Mouse (Mus musculus) limb, embryonic 14.5 days (tissue): ENCODE measurements around the gene Cks2. TPM values are rescaled to one million over a fixed set of nuclear protein-coding genes. Genes with fewer than 3 reads are reported as not detected.

Experiments used
- ATAC-seq: fragments of 200-750 bp; cut with Nextera tagmentation; 2 replicates; pipeline ENCODE4 v1.8.0; 2017; ENCODE audit warnings: low read depth, moderate number of reproducible peaks, moderate TSS enrichment; ENCODE audit not compliant: low FRiP score
- DNase-seq: peaks from one replicate; pipeline ENCODE4 v3.0.0-alpha.2; 2015; ENCODE audit warnings: low spot score
- H3K27ac ChIP-seq: fragments of 300-500 bp; sonication (generic); replicated peaks from 2 replicates; pipeline ENCODE4 v1.5.1; 2014; ENCODE audit warnings: low read depth, mild to moderate bottlenecking, low read length, moderate library complexity, mixed read lengths
- H3K27me3 ChIP-seq: fragments of 300-500 bp; sonication (generic); 2 replicates; pipeline ENCODE4 v1.6.1; 2014; ENCODE audit warnings: low read length, mixed read lengths; ENCODE audit not compliant: control insufficient read depth, insufficient read depth
- H3K36me3 ChIP-seq: fragments of 300-500 bp; sonication (generic); 2 replicates; pipeline ENCODE4 v1.6.1; 2014; ENCODE audit warnings: mild to moderate bottlenecking, low read length, moderate library complexity, mixed read lengths; ENCODE audit not compliant: control insufficient read depth, insufficient read depth
- H3K4me1 ChIP-seq: fragments of 300-500 bp; sonication (generic); 2 replicates; pipeline ENCODE4 v1.6.1; 2014; ENCODE audit warnings: antibody characterized with exemption, low read length, mixed read lengths; ENCODE audit not compliant: control insufficient read depth, insufficient read depth
- H3K4me2 ChIP-seq: fragments of 300-500 bp; sonication (generic); replicated peaks from 2 replicates; pipeline ENCODE4 v1.6.1; 2014; ENCODE audit warnings: low read depth, mild to moderate bottlenecking, low read length, moderate library complexity; ENCODE audit not compliant: severe bottlenecking
- H3K4me3 ChIP-seq: fragments of 300-500 bp; sonication (generic); replicated peaks from 2 replicates; pipeline ENCODE4 v1.5.1; 2014; ENCODE audit warnings: low read length
- H3K9ac ChIP-seq: fragments of 300-500 bp; sonication (generic); 2 replicates; pipeline ENCODE4 v1.6.1; 2014; ENCODE audit warnings: mild to moderate bottlenecking, low read depth, low read length, moderate library complexity; ENCODE audit not compliant: severe bottlenecking
- H3K9me3 ChIP-seq: fragments of 300-500 bp; sonication (generic); 2 replicates; pipeline ENCODE4 v1.6.1; 2016; ENCODE audit warnings: low read length; ENCODE audit not compliant: control insufficient read depth
- POLR2A ChIP-seq: fragments of 200-500 bp; IDR thresholded peaks from 2 replicates; pipeline ENCODE4 v1.8.0; 2012; ENCODE audit warnings: inconsistent platforms, mild to moderate bottlenecking, moderate library complexity, borderline replicate concordance; ENCODE audit not compliant: insufficient read depth, insufficient read length; ENCODE audit errors: extremely low read depth
- WGBS: fragments of 180-500 bp; shearing (Covaris S2); extraction: QIAGEN DNeasy Blood & Tissue Kit; methylation state at CpG from one replicate; pipeline ENCODE4 v1.1.7; 2014; 5-methylcytosine and 5-hydroxymethylcytosine counted together
- polyA plus RNA-seq, 2 experiments: library from polyadenylated mRNA; depleted of rRNA in 1 of 2; stranded (reverse) in 1 of 2; unstranded in 1 of 2; fragments of >200 nt; fragmentation: Nextera tagmentation in 1 of 2; extraction: Ambion mirVana in 1 of 2; gene quantifications; 2 replicates each; pipeline versions ENCODE4 v1.2.1 to v1.2.3; 2012 to 2014

Cks2 gene
- polyA plus RNA-seq, 2 experiments, result 160 to 285 TPM

- no peak for DNase-seq
- peaks cover 48% of the 10 kb centered on the region for H3K36me3 ChIP-seq
- no peak overlapping the region for H3K9ac ChIP-seq
- no peaks in the 10 kb centered on the region for H3K27me3 ChIP-seq
- no peak overlapping the region for H3K4me3 ChIP-seq
- no peak overlapping the region for H3K4me2 ChIP-seq
- no peak overlapping the region for H3K27ac ChIP-seq
- TF ChIP-seq POLR2A, result no peak
- 91% methylated on average over 6 of the region's 6 CpGs for WGBS
- H3K9me3 ChIP-seq, result no peaks in the 10 kb centered on the region
- ATAC-seq, result no peak
- peaks cover 3% of the 10 kb centered on the region; the same call in 1 of the 2 replicates for H3K4me1 ChIP-seq
Measured at GRCm38 (mm10) chr13:51653159-51653558, 8.1 kb downstream of the Cks2 start.

- DNase-seq (no peak), ATAC-seq (no peak)
- H3K27ac ChIP-seq, result no peak overlapping the region
- H3K4me2 ChIP-seq, result no peak overlapping the region
- no peak overlapping the region for H3K4me3 ChIP-seq
- TF ChIP-seq POLR2A, result no peak
- H3K9me3 ChIP-seq, result no peaks in the 10 kb centered on the region
- peaks cover 3% of the 10 kb centered on the region; the same call in 1 of the 2 replicates for H3K4me1 ChIP-seq
- H3K27me3 ChIP-seq, result no peaks in the 10 kb centered on the region
- H3K36me3 ChIP-seq, result peaks cover 56% of the 10 kb centered on the region
- H3K9ac ChIP-seq, result no peak overlapping the region
- WGBS, result 96% methylated on average over 9 of the region's 9 CpGs
Measured at GRCm38 (mm10) chr13:51653961-51654360, 8.9 kb downstream of the Cks2 start.

GRCm38 (mm10) chr13:51656516-51657235 is 11.6 kb downstream of the Cks2 start:
- Histone ChIP-seq H3K36me3 (peaks cover 75% of the 10 kb centered on the region), H3K27ac (no peak overlapping the region), H3K4me2 (no peak overlapping the region), H3K4me1 (no peaks in the 10 kb centered on the region), H3K9ac (no peak overlapping the region), H3K9me3 (no peaks in the 10 kb centered on the region), H3K4me3 (no peak overlapping the region), H3K27me3 (no peaks in the 10 kb centered on the region)
- ATAC-seq, result no peak
- 91% methylated on average over 13 of the region's 13 CpGs for WGBS
- DNase-seq, result no peak
- TF ChIP-seq POLR2A, result no peak

GRCm38 (mm10) chr13:51658094-51658493 is 13.1 kb downstream of the Cks2 start:
- TF ChIP-seq POLR2A, result no peak
- WGBS, result 88% methylated on average over 3 of the region's 3 CpGs
- Histone ChIP-seq H3K4me2 (no peak overlapping the region), H3K36me3 (peaks cover 85% of the 10 kb centered on the region), H3K9me3 (no peaks in the 10 kb centered on the region), H3K27ac (no peak overlapping the region), H3K27me3 (no peaks in the 10 kb centered on the region), H3K9ac (no peak overlapping the region), H3K4me1 (no peaks in the 10 kb centered on the region), H3K4me3 (no peak overlapping the region)
- ATAC-seq (no peak), DNase-seq (no peak)

- Histone ChIP-seq H3K27ac (no peak overlapping the region), H3K4me1 (no peaks in the 10 kb centered on the region), H3K9me3 (no peaks in the 10 kb centered on the region), H3K36me3 (peaks cover 89% of the 10 kb centered on the region), H3K27me3 (no peaks in the 10 kb centered on the region), H3K4me3 (no peak overlapping the region), H3K9ac (no peak overlapping the region), H3K4me2 (no peak overlapping the region)
- WGBS, result 97% methylated on average over 7 of the region's 7 CpGs
- no peak for TF ChIP-seq POLR2A
- ATAC-seq (no peak), DNase-seq (no peak)
Measured at GRCm38 (mm10) chr13:51659573-51659972, 14.5 kb downstream of the Cks2 start.
